In the genomic region with DNA sequence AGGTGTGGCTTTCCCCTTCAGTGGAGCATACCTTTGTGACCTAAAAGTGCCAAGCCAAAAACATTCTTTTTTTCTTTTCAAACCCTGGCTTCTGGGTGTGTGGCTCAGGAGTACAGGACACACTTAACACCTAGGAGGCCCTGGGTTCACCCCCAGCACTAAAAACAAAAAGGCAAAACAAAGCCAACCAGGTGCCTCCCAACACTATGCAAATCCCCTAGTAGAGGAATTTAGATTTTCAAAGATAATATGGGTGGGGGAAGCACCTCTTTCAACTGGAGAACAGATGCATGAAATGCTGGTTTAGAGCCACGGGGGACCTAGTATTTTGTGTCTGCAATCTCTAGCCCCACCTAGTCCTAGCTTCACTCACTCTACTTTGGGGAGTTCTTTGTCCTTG, we compare ENCODE assay signal across 28 mouse cellular contexts. TPM values are rescaled to one million over a fixed set of nuclear protein-coding genes. Genes with fewer than 3 reads are reported as not detected.
DNase-seq lines count a peak whose midpoint lies in the region; ATAC-seq and TF ChIP-seq lines count a peak whose summit lies in the region.
"Had no signal": no experiment of that assay in that cellular context is flagged by ENCODE, and none has a peak within 500 bp of the region (broad histone marks: within the 10 kb centered on the region; RNA-seq: fewer than 3 reads in every experiment).

No protein-coding gene starts in this region.

- no peak overlapping the region for H3K4me3 ChIP-seq in limb, embryonic 15.5 days
- H3K4me3 ChIP-seq in limb, embryonic 10.5 days = no peak overlapping the region
- H3K4me3 ChIP-seq in CH12.LX (replicated peaks in 1 of 3; ENCODE audit: low read depth in 2 of 3, low read length in 2 of 3, poor library complexity in 1 of 3) = no peak overlapping the region
- no peak overlapping the region for H3K4me3 ChIP-seq in forebrain, embryonic 14.5 days (ENCODE audit: low read depth, low read length)
- H3K4me3 ChIP-seq in forebrain, embryonic 10.5 days = no peak overlapping the region
- H3K4me3 ChIP-seq: embryonic facial prominence, embryonic 12.5 days; erythroblast, embryonic 14.5 days; forebrain, embryonic 13.5 days; heart, embryonic 12.5 days; hindbrain, embryonic 10.5 days; midbrain, embryonic 10.5 days; myocyte; neural tube, embryonic 13.5 days had no signal

- TF ChIP-seq EP300 in CH12.LX (IDR thresholded peaks at IDR 0.05; ENCODE audit: low read length) = 0 out of 2 replicates have a peak, but pooled peaks have one; percentile 45

- WGBS in limb, embryonic 15.5 days = 44% methylated on average over 1 of the region's 1 CpGs
- WGBS in limb, embryonic 10.5 days = 45% methylated on average over 1 of the region's 1 CpGs
- WGBS in forebrain, embryonic 14.5 days = 61% methylated on average over 1 of the region's 1 CpGs
- WGBS in forebrain, embryonic 10.5 days = 62% methylated on average over 1 of the region's 1 CpGs

- no peaks in the 10 kb centered on the region for H3K27me3 ChIP-seq in limb, embryonic 15.5 days
- peaks cover 12% of the 10 kb centered on the region for H3K27me3 ChIP-seq in limb, embryonic 10.5 days (ENCODE audit: low read depth, poor library complexity, severe bottlenecking)
- no peaks in the 10 kb centered on the region for H3K27me3 ChIP-seq in CH12.LX (replicated peaks)
- H3K27me3 ChIP-seq in forebrain, embryonic 14.5 days (replicated peaks; ENCODE audit: control insufficient read depth, insufficient read depth, low read length) = no peaks in the 10 kb centered on the region
- peaks cover 18% of the 10 kb centered on the region for H3K27me3 ChIP-seq in forebrain, embryonic 10.5 days (ENCODE audit: poor library complexity, severe bottlenecking)
- H3K27me3 ChIP-seq: embryonic facial prominence, embryonic 12.5 days had no signal

- no peak; the same call in none of the 2 replicates for TF ChIP-seq RAD21 in CH12.LX (IDR thresholded peaks at IDR 0.05; ENCODE audit: low read depth, low read length)

- no peak overlapping the region for H3K4me2 ChIP-seq in limb, embryonic 15.5 days
- no peak overlapping the region for H3K4me2 ChIP-seq in CH12.LX (ENCODE audit: insufficient read depth, low read depth, poor library complexity, severe bottlenecking)
- no peak overlapping the region for H3K4me2 ChIP-seq in forebrain, embryonic 14.5 days (ENCODE audit: low read length)
- H3K4me2 ChIP-seq: embryonic facial prominence, embryonic 12.5 days; forebrain, embryonic 13.5 days; heart, embryonic 12.5 days; neural tube, embryonic 13.5 days had no signal

- TF ChIP-seq POLR2A in CH12.LX (IDR thresholded peaks at IDR 0.05; ENCODE audit: low read depth, low read length) = no peak

- TF ChIP-seq CTCF in CH12.LX (conservative IDR thresholded peaks at IDR 0.05 in 1 of 2, IDR thresholded peaks at IDR 0.05 in 1 of 2; ENCODE audit: low read depth in 2 of 2, low read length in 2 of 2) = peak in 1 of 2 experiments; percentile 5; a peak in 1 of 4 replicates

- DNase-seq in limb, embryonic 10.5 days (ENCODE audit: low spot score) = no peak
- DNase-seq in A20 (ENCODE audit: low read depth, low spot score) = peak; percentile 80
- peak; percentile 79 for DNase-seq in CH12.LX (ENCODE audit: extremely low read depth)
- DNase-seq in induced T-regulatory cell, adult 2 months (ENCODE audit: low read depth) = peak; percentile 78
- no peak for DNase-seq in ovary, postnatal 36 days (ENCODE audit: low spot score)
- DNase-seq in forebrain, embryonic 14.5 days (ENCODE audit: low spot score) = no peak
- DNase-seq in forebrain, embryonic 10.5 days (ENCODE audit: extremely low spot score, low spot score) = no peak
- DNase-seq: adrenal gland, adult 8-10 months; cerebellum, adult 18-20 months; cerebellum, postnatal 14 days; gastrocnemius, postnatal 14 days; heart, adult 18-20 months; heart, postnatal 10 days; kidney, adult 11 months; layer of hippocampus, adult 9-11 months; liver had no signal

- no peak overlapping the region for H3K9ac ChIP-seq in limb, embryonic 15.5 days
- H3K9ac ChIP-seq in CH12.LX (ENCODE audit: insufficient read depth, low read depth) = no peak overlapping the region
- no peak overlapping the region for H3K9ac ChIP-seq in forebrain, embryonic 14.5 days (ENCODE audit: low read length)
- H3K9ac ChIP-seq: embryonic facial prominence, embryonic 12.5 days; forebrain, embryonic 13.5 days; heart, embryonic 12.5 days; neural tube, embryonic 13.5 days had no signal

- H3K9me3 ChIP-seq in limb, embryonic 15.5 days = no peaks in the 10 kb centered on the region
- H3K9me3 ChIP-seq in limb, embryonic 10.5 days (replicated peaks) = no peaks in the 10 kb centered on the region
- no peaks in the 10 kb centered on the region for H3K9me3 ChIP-seq in CH12.LX (replicated peaks; ENCODE audit: low read length)
- H3K9me3 ChIP-seq in forebrain, embryonic 14.5 days (replicated peaks; ENCODE audit: control insufficient read depth, low read length) = no peaks in the 10 kb centered on the region
- H3K9me3 ChIP-seq in forebrain, embryonic 10.5 days = no peaks in the 10 kb centered on the region
- H3K9me3 ChIP-seq: embryonic facial prominence, embryonic 12.5 days; forebrain, embryonic 13.5 days; heart, embryonic 12.5 days; hindbrain, embryonic 10.5 days; midbrain, embryonic 10.5 days; neural tube, embryonic 13.5 days had no signal

- H3K27ac ChIP-seq in limb, embryonic 15.5 days = peak overlapping the region; percentile 43; the same call in 1 of the 2 replicates
- H3K27ac ChIP-seq in limb, embryonic 10.5 days = no peak overlapping the region
- H3K27ac ChIP-seq in CH12.LX (ENCODE audit: insufficient read depth, low read depth) = no peak overlapping the region
- no peak overlapping the region for H3K27ac ChIP-seq in forebrain, embryonic 14.5 days (ENCODE audit: low read depth, low read length)
- H3K27ac ChIP-seq in forebrain, embryonic 10.5 days = no peak overlapping the region
- H3K27ac ChIP-seq: embryonic facial prominence, embryonic 12.5 days; forebrain, embryonic 13.5 days; hindbrain, embryonic 10.5 days; kidney, postnatal 0 days; midbrain, embryonic 10.5 days; neural tube, embryonic 13.5 days had no signal

- no peak for ATAC-seq in limb, embryonic 15.5 days (ENCODE audit: insufficient number of reproducible peaks, low FRiP score, low TSS enrichment, low read depth)
- no peak for ATAC-seq in forebrain, embryonic 14.5 days
- ATAC-seq: forebrain, embryonic 13.5 days; hindbrain, embryonic 16.5 days; midbrain, embryonic 16.5 days had no signal

- no peaks in the 10 kb centered on the region for H3K79me2 ChIP-seq in CH12.LX (replicated peaks; ENCODE audit: control insufficient read depth, extremely low read depth, insufficient read depth, poor library complexity, severe bottlenecking)

- dilution Hi-C loops in CH12.LX (cut with MboI; ENCODE audit: extremely low pct_ligation_motif_present, extremely low pct_unique_long_range_greater_than_20kb, low sequenced_read_pairs) = no loop called here

- no peaks in the 10 kb centered on the region for H3K36me3 ChIP-seq in limb, embryonic 15.5 days
- no peaks in the 10 kb centered on the region for H3K36me3 ChIP-seq in limb, embryonic 10.5 days
- no peaks in the 10 kb centered on the region for H3K36me3 ChIP-seq in CH12.LX (replicated peaks in 1 of 2; ENCODE audit: control insufficient read depth in 1 of 2, insufficient read depth in 1 of 2, low read length in 1 of 2)
- H3K36me3 ChIP-seq in forebrain, embryonic 14.5 days (ENCODE audit: control insufficient read depth, insufficient read depth, low read length) = no peaks in the 10 kb centered on the region
- no peaks in the 10 kb centered on the region for H3K36me3 ChIP-seq in forebrain, embryonic 10.5 days (replicated peaks)
- H3K36me3 ChIP-seq: embryonic facial prominence, embryonic 12.5 days; heart, embryonic 12.5 days; hindbrain, embryonic 10.5 days; midbrain, embryonic 10.5 days; neural tube, embryonic 13.5 days had no signal

- peaks cover 10% of the 10 kb centered on the region for H3K4me1 ChIP-seq in limb, embryonic 15.5 days
- H3K4me1 ChIP-seq in limb, embryonic 10.5 days = 0 out of 2 replicates have a peak, but pooled peaks cover 6% of the 10 kb centered on the region
- peaks cover 3 to 30% of the 10 kb centered on the region in 2 experiments for H3K4me1 ChIP-seq in CH12.LX (ENCODE audit: control insufficient read depth in 1 of 2, insufficient read depth in 2 of 2)
- no peaks in the 10 kb centered on the region for H3K4me1 ChIP-seq in forebrain, embryonic 14.5 days (ENCODE audit: control insufficient read depth, insufficient read depth, low read length)
- no peaks in the 10 kb centered on the region; the same call in 1 of the 2 replicates for H3K4me1 ChIP-seq in forebrain, embryonic 10.5 days
- H3K4me1 ChIP-seq: embryonic facial prominence, embryonic 12.5 days; forebrain, embryonic 13.5 days; hindbrain, embryonic 10.5 days; midbrain, embryonic 10.5 days; neural tube, embryonic 13.5 days had no signal

- in situ Hi-C loops in CH12.LX (cut with MboI; ENCODE audit: low pct_ligation_motif_present, low pct_unique_long_range_greater_than_20kb, low sequenced_read_pairs) = no loop called here

TF ChIP-seq in CH12.LX, 34 proteins besides CTCF, POLR2A, EP300 and RAD21:
- TF ChIP-seq GABPA (IDR thresholded peaks at IDR 0.05; ENCODE audit: insufficient replicate concordance, low read depth, low read length) (no peak), TCF12 (IDR thresholded peaks at IDR 0.05; ENCODE audit: low read depth, low read length) (peak; percentile 26; the same call in 1 of the 2 replicates), SMC3 (IDR thresholded peaks at IDR 0.05; ENCODE audit: low read depth, low read length) (0 out of 2 replicates have a peak, but pooled peaks have one; percentile 8), USF1 (IDR thresholded peaks at IDR 0.05; ENCODE audit: low read depth, low read length) (no peak)

RNA-seq across cellular contexts. Expression of a gene that starts 7.7 kb away (rescaled TPM):
- 12.3 and 13.3 TPM in 2 replicates for polyA plus RNA-seq in limb, embryonic 15.5 days (2015; fragmentation: Nextera tagmentation; extraction: Ambion mirVana)
- 1.4 and 1.7 TPM in 2 replicates for polyA plus RNA-seq in limb, embryonic 10.5 days (2016; fragmentation: Nextera tagmentation; extraction: Ambion mirVana)
- 0.08 and 0.30 TPM in 2 replicates for total RNA-seq in CH12.LX (2012; rRNA removed)
- total RNA-seq in CH12.LX (2014; rRNA removed) = 0.41 and 0.46 TPM in 2 replicates
- 0.29 and 0.40 TPM in 2 replicates for polyA plus RNA-seq in CH12.LX (2012; ENCODE audit: insufficient read length, low read depth)
- 1.5 and 1.8 TPM in 2 replicates for polyA plus RNA-seq in forebrain, embryonic 14.5 days (2014; fragmentation: Nextera tagmentation; extraction: Ambion mirVana)
- polyA plus RNA-seq in forebrain, embryonic 10.5 days (2016; fragmentation: Nextera tagmentation; extraction: Ambion mirVana) = 1.1 and 1.2 TPM in 2 replicates

RNA-seq across cellular contexts. Expression of a gene that starts 28.0 kb away (rescaled TPM):
- polyA plus RNA-seq in limb, embryonic 15.5 days (2015; fragmentation: Nextera tagmentation; extraction: Ambion mirVana) = 31.1 and 37.6 TPM in 2 replicates
- 8.5 and 11.9 TPM in 2 replicates for polyA plus RNA-seq in limb, embryonic 10.5 days (2016; fragmentation: Nextera tagmentation; extraction: Ambion mirVana)
- 9.8 and 12.3 TPM in 2 replicates for total RNA-seq in CH12.LX (2012; rRNA removed)
- 12.0 and 12.7 TPM in 2 replicates for total RNA-seq in CH12.LX (2014; rRNA removed)
- 24.5 and 31.8 TPM in 2 replicates for polyA plus RNA-seq in CH12.LX (2012; ENCODE audit: insufficient read length, low read depth)
- polyA plus RNA-seq in forebrain, embryonic 14.5 days (2014; fragmentation: Nextera tagmentation; extraction: Ambion mirVana) = 14.9 and 15.3 TPM in 2 replicates
- 8.9 and 10.5 TPM in 2 replicates for polyA plus RNA-seq in forebrain, embryonic 10.5 days (2016; fragmentation: Nextera tagmentation; extraction: Ambion mirVana)

Comparison
In these comparisons a context has a peak if more than half of its experiments do, and no peak if none do; other contexts are left out.
1. DNase-seq: peak in A20 (single experiment), CH12.LX (single experiment) and induced T-regulatory cell, adult 2 months (single experiment); none in limb, embryonic 10.5 days (single experiment), ovary, postnatal 36 days (single experiment), forebrain, embryonic 14.5 days (single experiment) and forebrain, embryonic 10.5 days (single experiment).